Mouse (Mus musculus) G1E (cell line): ENCODE data around the gene Ptpn23. TPM values are rescaled to one million over a fixed set of nuclear protein-coding genes. Genes with fewer than 3 reads are reported as not detected.
"Not testable (repeated sequence)": the region's sequence is repeated elsewhere in the genome, so short reads cannot be mapped to it uniquely, and the experiment has no call there.

Source experiments
- ATAC-seq: 2 replicates; pipeline ENCODE4 v1.8.0; 2016; ENCODE audit warnings: mild to moderate bottlenecking; ENCODE audit not compliant: insufficient number of reproducible peaks, poor library complexity, low FRiP score, severe bottlenecking; ENCODE audit errors: extremely low read depth
- DNase-seq: peaks from one replicate; pipeline ENCODE4 v3.0.0; 2012; ENCODE audit warnings: low spot score
- H3K27me3 ChIP-seq: 2 replicates; pipeline ENCODE4 v1.6.1; 2012; ENCODE audit warnings: mild to moderate bottlenecking, low read length, inconsistent platforms; ENCODE audit not compliant: insufficient read depth
- H3K36me3 ChIP-seq: replicated peaks from 2 replicates; pipeline ENCODE3; 2012; ENCODE audit warnings: mild to moderate bottlenecking, inconsistent platforms
- H3K4me1 ChIP-seq: 2 replicates; pipeline ENCODE4 v1.6.1; 2012; ENCODE audit warnings: low read depth, low read length, inconsistent platforms, mixed read lengths; ENCODE audit not compliant: insufficient read depth
- H3K4me3 ChIP-seq: 2 replicates; pipeline ENCODE4 v1.5.1; 2012; ENCODE audit warnings: low read depth, mild to moderate bottlenecking, inconsistent platforms, low read length, moderate library complexity, mixed read lengths
- H3K9me3 ChIP-seq: replicated peaks from 2 replicates; pipeline ENCODE4 v1.6.1; 2012; ENCODE audit warnings: inconsistent platforms
- CTCF ChIP-seq: IDR thresholded peaks from 2 replicates; pipeline ENCODE4 v1.5.1; 2012; ENCODE audit warnings: low read depth, low read length, inconsistent platforms, mixed read lengths
- GATA1 ChIP-seq: IDR thresholded peaks from 2 replicates; pipeline ENCODE4 v1.6.1; 2012; ENCODE audit warnings: borderline replicate concordance, low read length, inconsistent platforms, mixed read lengths
- GATA2 ChIP-seq: IDR thresholded peaks from 2 replicates; pipeline ENCODE4 v1.6.1; 2012; ENCODE audit warnings: low read depth, low read length, inconsistent platforms, borderline replicate concordance
- POLR2AphosphoS5 ChIP-seq: IDR thresholded peaks from 2 replicates; pipeline ENCODE4 v1.6.1; 2012; ENCODE audit warnings: low read depth, low read length, inconsistent platforms; ENCODE audit not compliant: insufficient replicate concordance
- TAL1 ChIP-seq: conservative IDR thresholded peaks from 2 replicates; pipeline ENCODE4 v1.6.1; 2012; ENCODE audit warnings: low read depth, low read length, inconsistent platforms, mixed read lengths
- polyA plus RNA-seq: library from polyadenylated mRNA; stranded (reverse); fragments of >175 nt; gene quantifications from 2 replicates; pipeline ENCODE4 v1.2.3, GENCODE M21; 2012
- total RNA-seq, 2 experiments: library from RNA; stranded (forward) in 1 of 2; stranded (reverse) in 1 of 2; fragments of 200-1000 nt in 1 of 2; fragments of >200 nt in 1 of 2; fragmentation: Nextera tagmentation in 1 of 2; gene quantifications; 2 replicates each; pipeline ENCODE4 v1.2.3; 2014 to 2017

Gene Ptpn23
- total and polyA plus RNA-seq, 3 experiments, result 6.9 to 93.5 (median 58.9) TPM

GRCm38 (mm10) chr9:110410908-110411887 is 3.2 kb upstream of the Ptpn23 start:
- Histone ChIP-seq H3K4me1 (peaks cover 29% of the 10 kb centered on the region), H3K36me3 (no peaks in the 10 kb centered on the region), H3K4me3 (no peak overlapping the region), H3K9me3 (no peaks in the 10 kb centered on the region), H3K27me3 (peaks cover 6% of the 10 kb centered on the region; the same call in 1 of the 2 replicates)
- ATAC-seq (0 out of 2 replicates have a peak, but pooled peaks have one; percentile 12), DNase-seq (peak; percentile 70)
- TF ChIP-seq GATA2 (no peak), CTCF (peak; percentile 72), POLR2AphosphoS5 (no peak), TAL1 (no peak)

- no peaks in the 10 kb centered on the region for H3K9me3 ChIP-seq
- peak; percentile 36 for DNase-seq
- TF ChIP-seq GATA1, result no peak
- TF ChIP-seq TAL1, result no peak
- no peak for TF ChIP-seq GATA2
- TF ChIP-seq CTCF, result no peak
- TF ChIP-seq POLR2AphosphoS5, result no peak
- no peaks in the 10 kb centered on the region for H3K27me3 ChIP-seq
- H3K4me3 ChIP-seq, result peak overlapping the region; percentile 100
- no peak for ATAC-seq
- peaks cover 40% of the 10 kb centered on the region for H3K4me1 ChIP-seq
- peaks cover 24% of the 10 kb centered on the region for H3K36me3 ChIP-seq
Measured at GRCm38 (mm10) chr9:110407311-110408098, 508 bp downstream of the Ptpn23 start.

DNA sequence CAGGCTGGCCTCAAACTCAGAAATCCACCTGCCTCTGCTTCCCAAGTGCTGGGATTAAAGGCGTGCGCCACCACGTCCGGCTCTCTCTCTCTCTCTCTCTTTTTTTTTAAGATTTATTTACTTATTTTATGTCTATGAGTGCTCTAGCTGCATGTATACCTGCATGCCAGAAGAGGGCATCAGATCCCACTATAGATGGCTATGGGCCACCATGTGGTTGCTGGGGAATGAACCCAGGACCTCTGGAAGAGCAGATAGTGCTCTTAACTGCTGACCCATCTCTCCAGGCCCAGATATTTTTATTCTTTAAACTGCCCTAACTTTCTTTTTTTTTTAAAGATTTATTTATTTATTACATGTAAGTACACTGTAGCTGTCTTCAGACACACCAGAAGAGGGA is 4.8 kb downstream of the Ptpn23 start:
- H3K4me3 ChIP-seq, H3K27me3 ChIP-seq, ATAC-seq, H3K9me3 ChIP-seq, DNase-seq: not testable (repeated sequence)
- H3K36me3 ChIP-seq, result peaks cover 59% of the 10 kb centered on the region
- peaks cover 29% of the 10 kb centered on the region for H3K4me1 ChIP-seq

DNA sequence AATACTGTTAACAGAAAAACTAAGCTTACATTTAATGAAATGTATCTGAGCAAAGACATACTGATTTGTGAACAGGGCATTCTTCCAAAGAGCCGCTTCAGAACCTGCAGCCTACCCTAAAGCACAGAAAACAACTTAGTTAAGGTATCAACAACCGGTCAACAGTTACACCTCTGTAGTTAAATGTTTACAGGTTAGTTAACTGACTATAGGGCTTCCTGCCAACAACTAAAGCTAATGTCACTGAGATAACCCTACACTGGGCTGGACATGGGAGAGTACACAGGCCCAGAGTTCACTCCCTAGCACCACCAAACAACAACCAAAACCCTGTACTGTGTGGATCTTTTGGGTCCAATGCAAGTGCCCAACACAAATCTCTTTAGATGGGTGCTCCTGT is 5.3 kb downstream of the Ptpn23 start:
- Histone ChIP-seq H3K9me3 (no peaks in the 10 kb centered on the region), H3K36me3 (peaks cover 64% of the 10 kb centered on the region), H3K4me1 (peaks cover 29% of the 10 kb centered on the region), H3K4me3 (no peak overlapping the region), H3K27me3 (no peaks in the 10 kb centered on the region)
- TF ChIP-seq GATA2 (no peak), GATA1 (no peak), POLR2AphosphoS5 (no peak), CTCF (no peak)
- DNase-seq (no peak), ATAC-seq (no peak)

DNA sequence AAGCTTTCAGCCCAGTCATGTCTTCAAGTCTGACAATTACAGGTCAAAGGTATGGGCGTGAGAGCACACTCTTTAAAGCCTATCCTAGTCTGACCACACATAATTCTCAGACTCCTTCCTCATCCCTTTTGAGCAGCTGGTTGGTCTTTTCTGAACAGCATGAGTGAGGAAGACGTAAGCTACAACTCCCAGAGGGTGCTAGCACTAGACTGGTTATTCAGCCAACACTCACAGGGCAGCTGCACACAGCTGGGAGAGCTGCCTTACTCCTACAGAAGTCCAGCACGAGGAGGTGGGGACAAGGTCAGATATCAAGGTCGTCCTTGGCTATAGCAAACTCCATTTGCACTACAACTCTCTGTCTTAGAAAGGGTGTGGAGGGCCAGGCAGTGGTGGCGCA is 7.4 kb downstream of the Ptpn23 start:
- peaks cover 78% of the 10 kb centered on the region for H3K36me3 ChIP-seq
- H3K4me1 ChIP-seq, result peaks cover 16% of the 10 kb centered on the region
- no peak overlapping the region for H3K4me3 ChIP-seq
- no peak for TF ChIP-seq TAL1
- no peak for TF ChIP-seq GATA1
- no peak for TF ChIP-seq POLR2AphosphoS5
- TF ChIP-seq GATA2, result no peak
- TF ChIP-seq CTCF, result no peak
- DNase-seq (no peak), ATAC-seq (no peak)
- H3K9me3 ChIP-seq, result no peaks in the 10 kb centered on the region
- no peaks in the 10 kb centered on the region for H3K27me3 ChIP-seq

GRCm38 (mm10) chr9:110393295-110393694 is 14.7 kb downstream of the Ptpn23 start:
- Histone ChIP-seq H3K4me1 (peaks cover 3% of the 10 kb centered on the region; the same call in 1 of the 2 replicates), H3K27me3 (no peaks in the 10 kb centered on the region), H3K9me3 (no peaks in the 10 kb centered on the region), H3K4me3 (no peak overlapping the region), H3K36me3 (peaks cover 95% of the 10 kb centered on the region)
- no peak for ATAC-seq
- no peak for DNase-seq
- no peak for TF ChIP-seq GATA2
- no peak for TF ChIP-seq POLR2AphosphoS5
- TF ChIP-seq TAL1, result no peak
- no peak for TF ChIP-seq GATA1
- TF ChIP-seq CTCF, result no peak
